15 mouse cellular contexts compared by ENCODE assay signal in genomic region chr14:25320141-25320540, GRCm38 (mm10).
DNase-seq lines count a peak whose midpoint lies in the region; ATAC-seq and TF ChIP-seq lines count a peak whose summit lies in the region.
"Had no signal": no experiment of that assay in that cellular context is flagged by ENCODE, and none has a peak within 500 bp of the region (broad histone marks: within the 10 kb centered on the region; RNA-seq: fewer than 3 reads in every experiment).

No protein-coding gene starts in this region.

- TF ChIP-seq CTCF in hindbrain, postnatal 0 days (IDR thresholded peaks at IDR 0.05; ENCODE audit: low read depth): no peak

- H3K9me3 ChIP-seq in hindbrain, embryonic 13.5 days: no peaks in the 10 kb centered on the region
- no peaks in the 10 kb centered on the region for H3K9me3 ChIP-seq in hindbrain, postnatal 0 days (ENCODE audit: low read length)
- H3K9me3 ChIP-seq in forebrain, embryonic 14.5 days (replicated peaks; ENCODE audit: control insufficient read depth, low read length): no peaks in the 10 kb centered on the region
- no peaks in the 10 kb centered on the region for H3K9me3 ChIP-seq in limb, embryonic 12.5 days
- H3K9me3 ChIP-seq: neural tube, embryonic 13.5 days; stomach, embryonic 15.5 days had no signal

- DNase-seq in hindbrain, postnatal 0 days (ENCODE audit: low spot score): no peak
- peak; percentile 82 for DNase-seq in brain, adult 2 months (ENCODE audit: low read depth, low spot score)
- peak; percentile 56 for DNase-seq in forebrain, embryonic 14.5 days (ENCODE audit: low spot score)
- no peak for DNase-seq in lung, postnatal 36 days
- DNase-seq in lung, postnatal 14 days: no peak
- DNase-seq in embryo, embryonic 9.5 days (ENCODE audit: extremely low spot score): no peak
- DNase-seq: cerebellum, adult 8-10 months; heart, postnatal 10 days; kidney, adult 11 months; lung, adult 2 months; thymus, postnatal 36 days had no signal

- H3K27ac ChIP-seq in hindbrain, embryonic 13.5 days: peak overlapping the region; percentile 30; the same call in 1 of the 2 replicates
- no peak overlapping the region; the same call in 1 of the 2 replicates for H3K27ac ChIP-seq in hindbrain, postnatal 0 days
- H3K27ac ChIP-seq in forebrain, embryonic 14.5 days (ENCODE audit: low read depth, low read length): peak overlapping the region; percentile 95
- peak overlapping the region; percentile 36; the same call in 1 of the 2 replicates for H3K27ac ChIP-seq in limb, embryonic 12.5 days
- H3K27ac ChIP-seq: neural tube, embryonic 13.5 days; stomach, embryonic 15.5 days had no signal

- H3K4me1 ChIP-seq in hindbrain, embryonic 13.5 days (replicated peaks): peaks cover 70% of the 10 kb centered on the region
- peaks cover 17% of the 10 kb centered on the region; the same call in 1 of the 2 replicates for H3K4me1 ChIP-seq in hindbrain, postnatal 0 days (ENCODE audit: insufficient read depth, low read length)
- H3K4me1 ChIP-seq in forebrain, embryonic 14.5 days (ENCODE audit: control insufficient read depth, insufficient read depth, low read length): peaks cover 56% of the 10 kb centered on the region
- peaks cover 66% of the 10 kb centered on the region for H3K4me1 ChIP-seq in limb, embryonic 12.5 days (replicated peaks)

- no peak overlapping the region for H3K9ac ChIP-seq in hindbrain, embryonic 13.5 days
- no peak overlapping the region for H3K9ac ChIP-seq in hindbrain, postnatal 0 days (replicated peaks; ENCODE audit: low read length)
- H3K9ac ChIP-seq in forebrain, embryonic 14.5 days (ENCODE audit: low read length): no peak overlapping the region
- H3K9ac ChIP-seq in limb, embryonic 12.5 days (replicated peaks): no peak overlapping the region
- H3K9ac ChIP-seq: neural tube, embryonic 13.5 days; stomach, embryonic 15.5 days had no signal

- 0 out of 2 replicates have a peak, but pooled peaks cover under 1% of the 10 kb centered on the region for H3K27me3 ChIP-seq in hindbrain, embryonic 13.5 days
- no peaks in the 10 kb centered on the region for H3K27me3 ChIP-seq in hindbrain, postnatal 0 days (ENCODE audit: insufficient read depth, low read length)
- H3K27me3 ChIP-seq in forebrain, embryonic 14.5 days (replicated peaks; ENCODE audit: control insufficient read depth, insufficient read depth, low read length): no peaks in the 10 kb centered on the region
- peaks cover 8% of the 10 kb centered on the region; the same call in 1 of the 2 replicates for H3K27me3 ChIP-seq in limb, embryonic 12.5 days
- H3K27me3 ChIP-seq: neural tube, embryonic 13.5 days; stomach, embryonic 15.5 days had no signal

- H3K4me3 ChIP-seq in hindbrain, embryonic 13.5 days: no peak overlapping the region
- H3K4me3 ChIP-seq in hindbrain, postnatal 0 days (ENCODE audit: low read length): no peak overlapping the region
- H3K4me3 ChIP-seq in forebrain, embryonic 14.5 days (ENCODE audit: low read depth, low read length): no peak overlapping the region
- H3K4me3 ChIP-seq in limb, embryonic 12.5 days (replicated peaks): no peak overlapping the region
- H3K4me3 ChIP-seq: neural tube, embryonic 13.5 days; stomach, embryonic 15.5 days had no signal

- no peak overlapping the region for H3K4me2 ChIP-seq in hindbrain, embryonic 13.5 days
- H3K4me2 ChIP-seq in hindbrain, postnatal 0 days (ENCODE audit: low read depth, low read length): no peak overlapping the region
- H3K4me2 ChIP-seq in forebrain, embryonic 14.5 days (ENCODE audit: low read length): no peak overlapping the region
- no peak overlapping the region for H3K4me2 ChIP-seq in limb, embryonic 12.5 days
- H3K4me2 ChIP-seq: neural tube, embryonic 13.5 days; stomach, embryonic 15.5 days had no signal

- H3K36me3 ChIP-seq in hindbrain, embryonic 13.5 days: no peaks in the 10 kb centered on the region
- H3K36me3 ChIP-seq in hindbrain, postnatal 0 days (ENCODE audit: insufficient read depth, low read length): no peaks in the 10 kb centered on the region
- no peaks in the 10 kb centered on the region for H3K36me3 ChIP-seq in forebrain, embryonic 14.5 days (ENCODE audit: control insufficient read depth, insufficient read depth, low read length)
- H3K36me3 ChIP-seq in limb, embryonic 12.5 days: no peaks in the 10 kb centered on the region
- H3K36me3 ChIP-seq: neural tube, embryonic 13.5 days; stomach, embryonic 15.5 days had no signal

- no peak for ATAC-seq in hindbrain, embryonic 13.5 days (ENCODE audit: low FRiP score)
- ATAC-seq in hindbrain, postnatal 0 days: no peak
- ATAC-seq in forebrain, embryonic 14.5 days: no peak
- no peak for ATAC-seq in limb, embryonic 12.5 days (ENCODE audit: insufficient number of reproducible peaks, insufficient read depth, low FRiP score, low TSS enrichment, low read depth)

- WGBS in hindbrain, embryonic 13.5 days: 58% methylated on average over 4 of the region's 4 CpGs
- 44% methylated on average over 4 of the region's 4 CpGs for WGBS in hindbrain, postnatal 0 days
- 21% methylated on average over 4 of the region's 4 CpGs for WGBS in forebrain, embryonic 14.5 days
- WGBS in limb, embryonic 12.5 days: 72% methylated on average over 4 of the region's 4 CpGs

Comparison
In these comparisons a context has a peak if more than half of its experiments do, and no peak if none do; other contexts are left out.
1. DNase-seq: peak in brain, adult 2 months (single experiment) and forebrain, embryonic 14.5 days (single experiment); none in hindbrain, postnatal 0 days (single experiment), lung, postnatal 36 days (single experiment), lung, postnatal 14 days (single experiment) and embryo, embryonic 9.5 days (single experiment).